Mouse (Mus musculus) embryonic facial prominence, embryonic 15.5 days (tissue): Measurements from ENCODE around the gene E030018B13Rik. TPM values are rescaled to one million over a fixed set of nuclear protein-coding genes. Genes with fewer than 3 reads are reported as not detected.

Experiments
- ATAC-seq: fragments of 200-750 bp; cut with Nextera tagmentation; 2 replicates; pipeline ENCODE4 v1.8.0; 2017; ENCODE audit warnings: low read depth, moderate TSS enrichment; ENCODE audit not compliant: insufficient number of reproducible peaks, low FRiP score, low TSS enrichment
- H3K27ac ChIP-seq: fragments of 300-500 bp; sonication (generic); replicated peaks from 2 replicates; pipeline ENCODE4 v1.5.1; 2015; ENCODE audit warnings: mild to moderate bottlenecking, inconsistent platforms
- H3K27me3 ChIP-seq: fragments of 300-500 bp; sonication (generic); 2 replicates; pipeline ENCODE4 v1.6.1; 2015; ENCODE audit warnings: inconsistent platforms
- H3K36me3 ChIP-seq: fragments of 300-500 bp; sonication (generic); 2 replicates; pipeline ENCODE4 v1.6.1; 2015; ENCODE audit warnings: mild to moderate bottlenecking, inconsistent platforms
- H3K4me1 ChIP-seq: fragments of 300-500 bp; sonication (generic); 2 replicates; pipeline ENCODE4 v1.6.1; 2015; ENCODE audit warnings: inconsistent platforms
- H3K4me2 ChIP-seq: fragments of 300-500 bp; sonication (generic); replicated peaks from 2 replicates; pipeline ENCODE4 v1.6.1; 2015; ENCODE audit warnings: mild to moderate bottlenecking, inconsistent platforms
- H3K4me3 ChIP-seq: fragments of 300-500 bp; sonication (generic); replicated peaks from 2 replicates; pipeline ENCODE4 v1.5.1; 2015; ENCODE audit warnings: mild to moderate bottlenecking, inconsistent platforms
- H3K9ac ChIP-seq: fragments of 300-500 bp; sonication (generic); 2 replicates; pipeline ENCODE4 v1.6.1; 2015; ENCODE audit warnings: inconsistent platforms
- H3K9me3 ChIP-seq: fragments of 300-500 bp; sonication (generic); replicated peaks from 2 replicates; pipeline ENCODE4 v1.6.1; 2016; ENCODE audit warnings: inconsistent platforms
- WGBS: fragments of 180-500 bp; shearing (Covaris S2); methylation state at CpG from one replicate; pipeline ENCODE4 v1.1.7; 2015; 5-methylcytosine and 5-hydroxymethylcytosine counted together
- polyA plus RNA-seq: library from polyadenylated mRNA; unstranded; fragments of >200 nt; fragmentation: Nextera tagmentation; extraction: Ambion mirVana; gene quantifications from 2 replicates; pipeline ENCODE4 v1.2.1, GENCODE M21; 2015

Gene E030018B13Rik
- polyA plus RNA-seq, 1 experiment from 2014 or later, result 0.16 TPM

DNA sequence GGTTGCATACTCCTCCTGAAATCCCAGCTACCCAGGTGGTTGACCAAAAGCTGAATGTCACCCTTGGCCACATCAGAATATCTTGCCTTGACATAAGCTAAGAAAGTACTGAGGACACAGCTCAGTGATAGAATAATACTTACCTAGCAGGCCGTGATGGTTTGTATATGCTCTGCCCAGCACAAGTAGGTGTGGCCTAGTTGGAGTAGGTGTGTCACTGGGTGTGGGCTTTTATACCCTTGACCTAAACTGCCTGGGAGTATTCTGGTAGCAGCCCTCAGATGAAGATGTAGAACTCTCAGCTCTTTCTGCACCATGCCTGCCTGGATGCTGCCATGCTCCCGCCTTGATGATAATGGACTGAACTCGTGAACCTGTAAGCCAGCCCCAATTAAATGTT, 15.8 kb downstream of the E030018B13Rik start:
- no peaks in the 10 kb centered on the region for H3K36me3 ChIP-seq
- H3K4me1 ChIP-seq, result peaks cover 21% of the 10 kb centered on the region
- no peak overlapping the region for H3K4me3 ChIP-seq
- H3K9ac ChIP-seq, result no peak overlapping the region
- 83% methylated on average over 3 of the region's 3 CpGs for WGBS
- no peak overlapping the region for H3K27ac ChIP-seq
- H3K27me3 ChIP-seq, result no peaks in the 10 kb centered on the region
- ATAC-seq, result no peak
- no peak overlapping the region for H3K4me2 ChIP-seq
- H3K9me3 ChIP-seq, result no peaks in the 10 kb centered on the region

- Histone ChIP-seq H3K9me3 (no peaks in the 10 kb centered on the region), H3K27me3 (no peaks in the 10 kb centered on the region), H3K4me2 (no peak overlapping the region), H3K9ac (no peak overlapping the region), H3K4me1 (peaks cover 20% of the 10 kb centered on the region), H3K27ac (no peak overlapping the region), H3K36me3 (no peaks in the 10 kb centered on the region), H3K4me3 (no peak overlapping the region)
- no peak for ATAC-seq
- WGBS, result 86% methylated on average over 6 of the region's 6 CpGs
Observed at GRCm38 (mm10) chr7:63933905-63934304, 17.2 kb downstream of the E030018B13Rik start.

- 53% methylated on average over 1 of the region's 1 CpGs for WGBS
- peaks cover 23% of the 10 kb centered on the region for H3K4me1 ChIP-seq
- no peak overlapping the region for H3K9ac ChIP-seq
- no peak for ATAC-seq
- H3K4me2 ChIP-seq, result no peak overlapping the region
- no peaks in the 10 kb centered on the region for H3K36me3 ChIP-seq
- H3K27me3 ChIP-seq, result no peaks in the 10 kb centered on the region
- H3K27ac ChIP-seq, result no peak overlapping the region
- no peak overlapping the region for H3K4me3 ChIP-seq
- H3K9me3 ChIP-seq, result no peaks in the 10 kb centered on the region
Observed at GRCm38 (mm10) chr7:63934530-63934929, 17.9 kb downstream of the E030018B13Rik start.

DNA sequence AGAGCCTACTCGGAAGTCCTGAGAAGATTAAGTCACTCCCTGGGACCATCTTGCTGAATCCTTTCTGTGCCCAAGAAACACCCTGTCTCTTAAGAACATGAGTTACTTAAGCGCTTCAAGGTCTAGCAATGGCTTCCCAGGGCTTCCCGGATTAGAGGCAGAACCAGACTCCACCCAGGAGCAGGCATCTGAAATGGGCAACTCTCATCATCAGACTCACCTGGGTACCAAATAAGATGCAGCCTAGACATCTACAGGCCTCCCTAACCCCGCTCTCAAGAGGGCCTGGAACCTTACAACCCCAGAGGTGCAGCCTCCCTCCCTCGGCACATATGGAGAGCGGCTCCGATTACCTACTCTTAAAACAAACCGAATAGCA, 19.1 kb downstream of the E030018B13Rik start:
- ATAC-seq, result no peak
- 18% methylated on average over 8 of the region's 8 CpGs for WGBS
- Histone ChIP-seq H3K36me3 (no peaks in the 10 kb centered on the region), H3K4me3 (peak overlapping the region; percentile 83), H3K9ac (peak overlapping the region; percentile 28; the same call in 1 of the 2 replicates), H3K27ac (peak overlapping the region; percentile 99), H3K9me3 (no peaks in the 10 kb centered on the region), H3K4me1 (peaks cover 32% of the 10 kb centered on the region), H3K27me3 (no peaks in the 10 kb centered on the region), H3K4me2 (peak overlapping the region; percentile 91)

DNA sequence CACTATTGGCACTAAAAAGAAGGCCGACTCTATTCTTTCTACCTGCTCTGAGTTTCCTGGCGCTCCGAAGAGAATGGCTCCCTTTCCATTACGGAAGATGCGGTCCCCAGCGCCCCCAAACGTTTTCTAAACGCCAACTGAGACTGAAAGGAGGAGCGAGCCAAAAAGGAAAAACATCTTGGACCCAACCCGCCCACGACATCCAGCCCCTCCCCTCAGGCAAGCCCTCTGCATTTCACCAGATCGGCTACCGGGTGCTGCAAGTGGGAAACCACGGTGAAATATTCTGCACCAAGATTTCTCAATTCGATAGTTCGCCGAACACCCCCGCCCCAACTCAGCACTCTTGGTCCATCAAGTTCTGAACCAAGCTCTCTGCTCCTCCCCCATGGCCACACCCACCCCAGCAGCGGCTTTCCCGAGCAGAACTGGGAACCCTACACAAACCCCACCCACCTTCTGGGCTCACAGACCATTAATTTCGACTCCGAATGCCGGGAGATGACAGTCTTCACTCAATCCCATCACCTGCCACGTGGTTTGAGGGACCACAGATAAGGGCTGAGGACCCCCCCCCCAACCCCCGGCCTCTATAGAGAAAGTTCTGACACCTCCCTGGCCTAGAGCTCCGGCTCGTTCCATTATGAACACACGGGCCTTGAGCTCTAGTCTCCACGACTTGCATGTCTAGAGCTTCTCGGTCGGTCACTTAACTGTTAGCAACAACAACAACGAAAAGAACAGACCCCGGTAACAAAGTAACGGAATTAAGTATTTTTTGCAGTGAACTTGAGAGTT, 19.7 kb downstream of the E030018B13Rik start:
- no peak for ATAC-seq
- no peaks in the 10 kb centered on the region for H3K9me3 ChIP-seq
- WGBS, result under 1% methylated on average over 34 of the region's 34 CpGs

GRCm38 (mm10) chr7:63936986-63937235, 20.3 kb downstream of the E030018B13Rik start:
- Histone ChIP-seq H3K9ac (peak overlapping the region; percentile 90), H3K4me1 (peaks cover 32% of the 10 kb centered on the region), H3K4me2 (peak overlapping the region; percentile 91), H3K36me3 (no peaks in the 10 kb centered on the region), H3K9me3 (no peaks in the 10 kb centered on the region), H3K4me3 (peak overlapping the region; percentile 83), H3K27ac (peak overlapping the region; percentile 99), H3K27me3 (no peaks in the 10 kb centered on the region)
- under 1% methylated on average over 11 of the region's 11 CpGs for WGBS
- no peak for ATAC-seq

More for the DNA sequence above, 19.7 kb downstream of the E030018B13Rik start:
- peaks cover 32% of the 10 kb centered on the region for H3K4me1 ChIP-seq
- no peaks in the 10 kb centered on the region for H3K36me3 ChIP-seq
- peak overlapping the region; percentile 99 for H3K27ac ChIP-seq
- peak overlapping the region; percentile 91 for H3K4me2 ChIP-seq
- H3K4me3 ChIP-seq, result peak overlapping the region; percentile 83
- H3K9ac ChIP-seq, result peak overlapping the region; percentile 90; the same call in 1 of the 2 replicates
- H3K27me3 ChIP-seq, result no peaks in the 10 kb centered on the region

DNA sequence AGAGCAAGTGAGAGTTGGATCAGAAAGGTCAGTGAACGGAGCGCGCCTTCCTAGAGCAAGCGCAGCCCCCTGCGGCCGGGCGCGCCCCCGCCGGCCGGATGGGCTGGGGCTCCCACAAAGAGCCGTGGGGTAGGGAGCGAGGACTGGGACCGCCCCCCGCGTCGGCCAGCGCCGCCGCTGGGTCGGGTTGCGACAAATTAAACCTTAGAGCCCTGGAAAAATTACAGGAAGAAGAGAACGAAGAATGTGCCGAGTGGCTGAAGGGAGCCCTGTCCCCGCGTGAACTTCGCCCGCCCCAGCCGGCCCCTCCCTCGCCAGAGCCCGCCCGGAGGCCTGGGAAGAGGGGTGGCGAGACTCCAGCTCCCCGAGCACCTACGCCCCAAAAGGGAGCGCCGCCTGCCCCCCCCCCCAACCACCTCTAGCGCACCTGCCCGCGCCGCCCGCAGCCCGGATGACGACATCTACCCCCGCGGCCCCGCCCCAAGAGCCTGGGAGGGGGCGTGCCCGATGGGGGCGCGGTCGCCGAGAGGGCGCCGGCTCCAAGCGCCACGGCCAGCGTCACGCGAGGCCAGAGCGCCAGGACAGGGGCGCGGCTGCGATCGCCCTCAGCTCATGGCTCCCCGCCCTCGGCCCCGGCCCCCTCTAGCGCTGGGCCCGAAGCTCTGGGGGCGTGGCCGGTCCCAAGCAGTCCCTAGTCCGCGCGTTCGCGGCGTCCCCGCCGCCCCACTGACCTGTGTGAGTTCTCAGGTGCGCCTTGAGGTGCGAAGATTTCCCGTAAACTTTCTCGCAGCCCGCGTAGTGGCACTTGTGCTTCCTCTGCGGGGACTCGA, 20.8 kb downstream of the E030018B13Rik start:
- ATAC-seq, result peak; percentile 12
- under 1% methylated on average over 75 of the region's 88 CpGs for WGBS

DNA sequence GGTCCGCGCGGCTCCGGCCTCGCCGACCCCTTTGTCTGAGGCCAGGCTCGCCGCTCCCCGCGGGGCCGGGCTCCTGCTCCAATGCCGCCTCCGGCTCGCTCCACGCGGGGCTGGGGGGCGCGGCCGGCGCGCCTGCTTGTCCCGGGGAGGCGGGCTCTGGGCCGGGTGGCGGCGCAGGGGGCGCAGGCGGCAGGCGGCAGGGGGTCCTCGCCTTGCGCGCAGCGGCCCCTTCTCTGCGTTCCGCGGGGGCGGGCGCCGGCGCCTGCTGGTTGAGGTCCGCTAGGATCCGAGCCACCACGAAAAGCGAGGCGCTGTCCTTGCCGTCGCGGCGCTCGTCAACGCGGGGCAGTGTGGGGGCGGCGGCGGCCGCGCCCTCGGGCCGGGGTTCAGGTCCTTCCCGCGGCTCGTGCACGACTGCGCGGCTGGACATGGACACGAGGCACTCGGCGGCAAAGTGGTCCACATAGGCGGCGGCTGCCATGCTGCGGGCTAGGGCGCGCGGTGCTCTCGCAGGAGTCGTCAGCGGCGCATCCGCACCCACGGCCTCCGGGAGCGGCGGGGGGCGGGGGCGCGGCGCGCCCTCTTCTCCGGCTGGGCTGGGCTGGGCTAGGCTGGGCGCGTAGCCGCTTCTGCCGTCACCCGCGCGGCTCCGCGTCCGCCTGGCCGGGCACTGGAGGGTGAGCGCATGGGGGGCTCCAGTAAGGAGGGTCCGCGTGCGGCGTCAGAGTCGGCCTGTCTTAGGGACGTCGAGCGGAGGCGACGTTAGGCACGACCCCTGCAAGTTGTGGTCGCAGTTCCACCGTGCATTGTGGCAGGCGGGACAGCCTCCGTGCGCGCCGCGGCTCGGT, 21.6 kb downstream of the E030018B13Rik start:
- Histone ChIP-seq H3K27ac (peak overlapping the region; percentile 99), H3K27me3 (no peaks in the 10 kb centered on the region), H3K4me3 (peak overlapping the region; percentile 83), H3K4me2 (peak overlapping the region; percentile 91), H3K9ac (peak overlapping the region; percentile 90), H3K9me3 (no peaks in the 10 kb centered on the region), H3K36me3 (no peaks in the 10 kb centered on the region), H3K4me1 (peaks cover 32% of the 10 kb centered on the region)
- under 1% methylated on average over 119 of the region's 121 CpGs for WGBS
- ATAC-seq, result peak; percentile 66

More for the DNA sequence above, 20.8 kb downstream of the E030018B13Rik start:
- no peaks in the 10 kb centered on the region for H3K27me3 ChIP-seq
- no peaks in the 10 kb centered on the region for H3K9me3 ChIP-seq
- H3K27ac ChIP-seq, result peak overlapping the region; percentile 99
- H3K4me3 ChIP-seq, result peak overlapping the region; percentile 83
- peak overlapping the region; percentile 90 for H3K9ac ChIP-seq
- peaks cover 32% of the 10 kb centered on the region for H3K4me1 ChIP-seq
- H3K4me2 ChIP-seq, result peak overlapping the region; percentile 91
- no peaks in the 10 kb centered on the region for H3K36me3 ChIP-seq

DNA sequence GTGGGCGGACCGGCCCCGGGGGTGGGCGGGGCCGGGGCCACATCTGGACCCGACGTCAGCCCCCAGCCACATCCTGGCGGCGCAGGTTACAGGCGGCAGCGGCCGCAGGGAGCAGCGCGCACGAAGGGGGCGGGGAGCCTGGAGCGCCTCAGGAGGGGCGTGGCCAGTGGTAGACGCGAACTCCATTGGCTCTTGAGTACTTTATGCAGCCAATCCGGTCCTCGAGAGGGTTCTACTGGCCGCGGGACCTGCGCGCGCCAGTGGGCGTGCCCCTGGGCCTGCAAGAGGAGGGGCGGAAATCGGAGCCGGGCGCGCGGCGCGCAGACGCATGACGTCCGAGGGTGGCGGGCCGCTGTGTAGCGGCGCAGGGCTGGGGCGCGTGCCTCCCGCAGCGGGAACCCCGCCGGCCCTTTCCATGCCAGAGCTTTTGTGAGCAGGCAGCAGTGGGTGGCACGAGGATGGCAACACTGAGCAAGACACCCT, 22.3 kb downstream of the E030018B13Rik start, which contains the start of gene Klf13:
Klf13 (minus strand) TSS at position 2 of the 483 bp plus-strand sequence.
- WGBS, result under 1% methylated on average over 50 of the region's 50 CpGs
- Histone ChIP-seq H3K9me3 (no peaks in the 10 kb centered on the region), H3K36me3 (no peaks in the 10 kb centered on the region), H3K27me3 (no peaks in the 10 kb centered on the region), H3K4me2 (peak within 1 kb of the TSS; percentile 91), H3K4me3 (peak within 1 kb of the TSS; percentile 83), H3K4me1 (peaks cover 32% of the 10 kb centered on the region), H3K9ac (peak within 1 kb of the TSS; percentile 90), H3K27ac (peak within 1 kb of the TSS; percentile 99)
- ATAC-seq, result peak; percentile 93

GRCm38 (mm10) chr7:63939397-63939951, 22.8 kb downstream of the E030018B13Rik start:
- Histone ChIP-seq H3K4me2 (peak overlapping the region; percentile 91), H3K4me3 (peak overlapping the region; percentile 83), H3K27me3 (no peaks in the 10 kb centered on the region), H3K9ac (peak overlapping the region; percentile 73), H3K4me1 (peaks cover 30% of the 10 kb centered on the region), H3K27ac (peak overlapping the region; percentile 99), H3K9me3 (no peaks in the 10 kb centered on the region), H3K36me3 (no peaks in the 10 kb centered on the region)
- peak; percentile 39 for ATAC-seq
- under 1% methylated on average over 39 of the region's 39 CpGs for WGBS
